Mouse (Mus musculus) left cerebral cortex, adult 2 months (tissue): Measurements from ENCODE around the gene Ubl4b. TPM values are rescaled to one million over a fixed set of nuclear protein-coding genes. Genes with fewer than 3 reads are reported as not detected.
A peak's percentile ranks its signal among the peaks of the same experiment; 100 is the strongest.

Source experiments
- DNase-seq, 2 experiments: peaks; one replicate each; pipeline ENCODE4 v3.0.0; 2021 to 2022; ENCODE audit warnings: low spot score in 2 of 2, mixed read lengths in 1 of 2; ENCODE audit errors: extremely low spot score in 1 of 2
- H3K27ac ChIP-seq: fragments of 200-600 bp; 2 replicates; pipeline ENCODE4 v1.8.1; 2022
- H3K4me3 ChIP-seq: fragments of 200-600 bp; 2 replicates; pipeline ENCODE4 v1.8.1; 2022
- CTCF ChIP-seq: fragments of 200-600 bp; IDR thresholded peaks from 2 replicates; pipeline ENCODE4 v1.8.1; 2022; ENCODE audit warnings: antibody characterized with exemption, mild to moderate bottlenecking, moderate library complexity
- intact Hi-C: fragments of 180-260 bp; cut with DNase I; formaldehyde crosslinking; loops from one replicate; pipeline ENCODE4 v1.15.1; 2025
- total RNA-seq, 2 experiments: library from RNA; stranded (reverse); gene quantifications; 2 replicates each; pipeline ENCODE4 v1.2.3; 2021

Gene Ubl4b
- total RNA-seq, 2 experiments from 2014 or later: 0.33 TPM; not detected in 1

DNA sequence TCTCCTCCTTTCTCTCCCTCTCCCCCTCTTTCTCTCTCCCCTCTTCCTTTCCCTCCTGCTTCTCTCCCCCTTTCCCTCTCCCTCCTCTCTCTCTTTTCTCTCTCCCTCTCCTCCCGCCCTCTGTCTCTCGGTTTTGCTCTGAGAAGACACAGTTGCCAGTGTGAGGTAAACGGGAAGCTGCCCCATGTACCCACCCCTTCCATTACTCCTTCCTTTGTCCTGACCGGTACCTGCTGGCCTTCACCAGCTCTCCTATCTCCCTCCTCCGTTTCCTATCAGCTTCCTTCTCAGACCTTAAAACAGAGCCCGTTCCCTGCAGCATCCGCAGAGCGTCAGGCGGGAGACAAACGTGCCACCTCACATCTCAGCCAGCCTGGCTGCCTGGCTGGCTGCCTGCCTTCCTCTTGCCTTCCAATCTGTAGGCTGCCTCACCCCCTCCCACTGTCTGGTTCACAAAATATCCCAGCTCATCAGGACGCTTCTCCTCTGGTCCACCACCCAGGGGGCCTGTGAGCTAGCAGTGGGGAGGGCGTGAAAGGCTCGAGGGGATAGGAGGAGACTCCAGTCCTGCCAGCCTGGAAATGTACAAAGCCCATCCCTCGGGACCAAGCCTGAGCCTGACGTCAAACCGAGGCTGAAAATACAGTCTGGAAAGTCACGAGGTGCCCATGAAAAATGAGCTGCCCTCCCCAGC, 17.9 kb downstream of the Ubl4b start:
- DNase-seq: peak; percentile 75 to 79
- peak overlapping the region; percentile 89 for H3K27ac ChIP-seq
- TF ChIP-seq CTCF: no peak
- intact Hi-C loops: loop anchor here (1.0 to 2.0 kb wide), 2 partner anchors 19 to 36 kb away; partner anchors contain the start of gene Slc6a17
- H3K4me3 ChIP-seq: peak overlapping the region; percentile 25

DNA sequence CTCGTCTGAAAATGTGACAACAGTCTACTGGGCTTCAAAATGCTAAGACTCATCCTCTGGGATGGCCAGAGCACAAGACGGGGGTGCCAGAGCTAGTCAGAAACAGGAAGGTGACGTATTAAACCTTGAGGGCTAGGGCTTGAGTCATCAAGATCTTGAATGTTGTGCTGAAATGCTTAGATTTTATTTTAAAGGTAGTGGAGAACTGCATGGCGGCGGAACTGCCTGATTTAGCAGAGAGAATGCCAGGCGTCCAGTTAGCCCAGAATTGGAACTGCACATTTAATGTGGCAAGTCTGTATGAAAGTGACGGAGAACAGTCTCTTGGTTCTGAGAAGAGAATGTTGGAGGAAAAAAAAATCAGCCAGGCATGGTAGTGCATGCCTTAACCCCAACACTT, 19.9 kb downstream of the Ubl4b start:
- Histone ChIP-seq H3K4me3 (no peak overlapping the region), H3K27ac (peak overlapping the region; percentile 64)
- TF ChIP-seq CTCF: no peak
- intact Hi-C loops: no loop called here
- no peak for DNase-seq

DNA sequence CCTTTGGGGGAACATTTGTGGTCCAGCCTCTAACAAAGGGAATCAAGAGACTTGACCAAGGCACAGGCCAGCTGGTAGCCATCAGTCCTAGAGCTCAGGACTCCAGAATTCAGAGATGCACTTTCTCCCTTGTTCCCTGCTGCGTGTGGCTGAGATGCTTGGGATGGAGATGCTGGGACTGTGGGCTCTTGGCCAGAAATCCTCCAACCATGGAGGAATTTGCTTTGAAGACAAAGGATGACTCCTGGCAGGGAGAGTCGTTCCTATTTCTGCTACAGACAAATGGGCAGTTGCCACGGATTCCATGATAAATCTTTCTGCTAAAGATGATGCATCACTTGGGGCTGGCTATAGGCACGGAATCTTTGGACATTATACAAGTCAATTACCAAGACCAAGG, 21.3 kb downstream of the Ubl4b start:
- H3K4me3 ChIP-seq: no peak overlapping the region
- TF ChIP-seq CTCF: no peak
- no peak overlapping the region for H3K27ac ChIP-seq
- DNase-seq: no peak
- intact Hi-C loops: no loop called here

DNA sequence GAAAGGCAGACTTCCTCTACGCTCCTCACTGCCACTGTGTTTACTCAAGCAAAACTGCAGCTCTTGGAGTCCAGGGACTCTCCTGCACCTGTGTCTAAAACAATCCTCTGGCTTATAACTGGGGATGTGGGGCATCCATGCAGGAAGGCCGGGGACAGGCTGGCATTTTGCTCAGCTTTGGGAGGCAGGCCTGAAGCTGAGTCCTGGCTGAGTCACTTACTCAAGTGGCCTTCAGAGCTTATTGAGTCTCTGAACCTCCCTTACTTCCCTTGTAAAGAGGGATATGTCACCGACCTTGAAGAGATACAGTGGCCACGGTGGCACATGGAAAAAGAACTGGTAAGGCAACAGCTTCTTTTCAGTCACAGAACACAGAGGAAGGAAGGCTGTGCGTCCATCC, 24.3 kb downstream of the Ubl4b start:
- TF ChIP-seq CTCF: no peak
- no peak overlapping the region for H3K4me3 ChIP-seq
- no peak overlapping the region; the same call in 1 of the 2 replicates for H3K27ac ChIP-seq
- intact Hi-C loops: no loop called here
- no peak for DNase-seq

DNA sequence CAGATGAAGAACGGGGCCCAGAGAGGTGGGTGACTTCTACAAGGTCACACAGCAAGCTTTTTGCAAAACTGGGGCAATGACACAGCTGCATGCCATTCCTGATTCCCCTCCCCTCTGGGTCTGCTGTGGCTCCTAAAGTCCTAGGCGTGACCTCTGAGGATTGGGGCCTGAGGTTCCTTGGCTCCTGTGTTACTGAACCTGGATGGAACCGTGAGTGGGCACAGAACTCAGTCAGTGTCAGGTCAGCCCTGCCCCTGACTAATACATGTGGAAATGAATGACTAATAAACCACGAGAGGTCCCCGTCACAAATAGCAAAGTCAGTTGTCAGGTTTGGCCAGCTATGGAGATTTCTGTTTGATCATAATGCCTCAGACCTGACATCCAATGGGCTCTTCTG, 25.7 kb downstream of the Ubl4b start:
- intact Hi-C loops: no loop called here
- Histone ChIP-seq H3K27ac (peak overlapping the region; percentile 84), H3K4me3 (no peak overlapping the region; the same call in 1 of the 2 replicates)
- no peak for DNase-seq
- TF ChIP-seq CTCF: no peak

DNA sequence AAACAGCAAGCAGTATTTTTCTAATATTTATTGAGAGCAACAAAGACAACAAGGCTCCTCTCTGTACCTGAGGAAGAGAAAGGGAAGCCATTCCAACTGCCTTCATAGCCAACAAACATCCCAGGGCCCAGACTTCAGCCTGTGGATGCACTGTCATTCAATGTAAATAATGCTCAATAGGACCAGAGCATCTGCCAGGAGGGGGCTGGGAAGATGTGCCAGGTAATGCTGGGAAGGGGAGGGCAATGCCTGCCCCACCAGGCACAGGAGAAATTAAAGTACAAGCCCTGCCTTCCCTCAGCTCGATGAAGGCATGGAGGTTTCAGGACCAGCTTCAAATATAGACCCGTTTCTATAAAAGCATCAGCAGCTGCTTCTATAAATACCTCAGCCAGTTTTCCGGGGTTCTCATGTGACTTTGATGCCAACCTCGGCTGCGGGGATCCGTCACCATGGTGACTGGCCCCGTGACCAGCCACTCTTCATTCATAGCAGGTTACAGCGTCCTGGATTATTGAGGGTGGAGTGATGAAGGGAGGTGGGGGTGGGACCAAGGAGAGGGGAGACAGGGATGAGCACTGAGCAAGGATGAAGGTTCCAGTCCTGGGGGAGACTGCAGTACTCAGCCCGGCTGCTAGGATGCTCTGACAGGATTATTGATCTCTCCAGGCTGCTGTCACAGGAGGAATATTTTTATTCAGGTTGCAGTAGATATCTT, 26.3 kb downstream of the Ubl4b start:
- intact Hi-C loops: no loop called here
- Histone ChIP-seq H3K27ac (peak overlapping the region; percentile 84), H3K4me3 (no peak overlapping the region; the same call in 1 of the 2 replicates)
- DNase-seq: peak; percentile 71 to 79
- peak; percentile 10 for TF ChIP-seq CTCF

DNA sequence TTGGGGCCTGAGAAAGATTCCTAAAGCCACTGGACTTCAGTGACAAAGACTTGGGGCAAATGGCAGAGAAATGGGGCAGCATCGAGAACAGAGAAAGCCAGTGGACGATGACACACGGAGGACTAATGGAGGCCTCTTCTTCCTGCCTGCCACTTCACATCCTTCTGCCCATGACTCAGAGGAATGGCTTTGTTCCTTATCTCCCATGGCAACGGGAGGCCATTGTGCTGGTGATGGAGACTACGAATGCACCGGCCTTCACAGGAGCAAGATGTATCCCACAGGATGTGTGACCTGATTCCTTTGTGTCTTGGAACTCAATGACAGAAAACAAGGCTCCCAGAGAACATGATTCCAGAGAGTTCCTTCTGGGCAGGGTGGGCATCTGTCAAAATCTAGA, 30.3 kb downstream of the Ubl4b start:
- no peak for DNase-seq
- H3K27ac ChIP-seq: no peak overlapping the region
- no peak for TF ChIP-seq CTCF
- H3K4me3 ChIP-seq: no peak overlapping the region
- intact Hi-C loops: no loop called here

DNA sequence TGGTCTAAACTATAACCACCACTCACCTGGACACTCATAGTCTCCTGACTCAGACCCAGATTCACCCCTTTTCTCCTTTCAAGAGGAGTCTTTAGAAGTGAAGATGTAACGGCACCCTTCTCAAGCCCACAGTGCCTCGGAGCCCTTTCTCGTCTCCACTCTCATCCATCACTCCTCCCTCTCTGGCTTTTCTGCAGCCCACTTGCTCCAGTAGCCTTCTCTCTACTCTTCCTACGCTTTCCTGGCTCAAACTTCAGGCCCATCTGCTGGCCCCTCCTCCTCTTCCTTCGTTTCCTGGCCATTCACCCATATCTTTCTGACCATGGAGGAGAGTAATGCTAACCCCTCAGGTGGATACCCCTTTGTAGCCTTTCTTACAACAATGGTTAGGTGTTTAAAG, 33.9 kb downstream of the Ubl4b start:
- Histone ChIP-seq H3K4me3 (no peak overlapping the region), H3K27ac (no peak overlapping the region)
- intact Hi-C loops: no loop called here
- no peak for TF ChIP-seq CTCF
- no peak for DNase-seq

DNA sequence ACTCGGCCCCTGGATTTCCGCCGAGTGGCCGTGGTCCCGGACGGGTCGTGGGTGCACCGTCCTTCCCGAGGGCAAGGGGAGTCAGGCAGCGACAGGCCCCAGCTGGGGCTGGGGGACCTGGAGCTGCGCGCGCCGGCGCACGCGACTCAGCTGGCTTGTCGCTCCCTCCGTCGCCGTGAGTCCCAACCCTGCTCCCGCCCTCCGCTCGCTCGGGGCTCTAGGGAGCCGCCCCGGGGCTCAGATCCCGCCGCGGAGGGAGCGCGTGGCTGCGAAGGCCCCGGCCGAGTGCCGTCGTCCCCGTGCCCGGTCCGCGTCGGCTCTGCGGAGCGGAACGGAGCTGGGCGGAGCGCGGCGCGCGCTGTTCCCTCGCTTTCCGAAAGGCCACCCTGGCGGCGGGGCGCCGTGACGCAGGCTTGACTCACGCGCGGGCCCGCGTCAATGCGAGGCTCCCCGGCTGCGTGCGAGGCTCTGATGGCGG, 37.2 kb downstream of the Ubl4b start, which contains the start of gene Slc6a17:
Slc6a17 (minus strand) TSS at position 388 of the 478 bp plus-strand sequence.
- intact Hi-C loops: loop anchor here (1.0 kb wide), 1 partner anchor 20 kb away; no protein-coding TSS in a partner anchor
- peak; percentile 87 to 90 for DNase-seq
- peak within 1 kb of the TSS; percentile 96 for H3K27ac ChIP-seq

DNA sequence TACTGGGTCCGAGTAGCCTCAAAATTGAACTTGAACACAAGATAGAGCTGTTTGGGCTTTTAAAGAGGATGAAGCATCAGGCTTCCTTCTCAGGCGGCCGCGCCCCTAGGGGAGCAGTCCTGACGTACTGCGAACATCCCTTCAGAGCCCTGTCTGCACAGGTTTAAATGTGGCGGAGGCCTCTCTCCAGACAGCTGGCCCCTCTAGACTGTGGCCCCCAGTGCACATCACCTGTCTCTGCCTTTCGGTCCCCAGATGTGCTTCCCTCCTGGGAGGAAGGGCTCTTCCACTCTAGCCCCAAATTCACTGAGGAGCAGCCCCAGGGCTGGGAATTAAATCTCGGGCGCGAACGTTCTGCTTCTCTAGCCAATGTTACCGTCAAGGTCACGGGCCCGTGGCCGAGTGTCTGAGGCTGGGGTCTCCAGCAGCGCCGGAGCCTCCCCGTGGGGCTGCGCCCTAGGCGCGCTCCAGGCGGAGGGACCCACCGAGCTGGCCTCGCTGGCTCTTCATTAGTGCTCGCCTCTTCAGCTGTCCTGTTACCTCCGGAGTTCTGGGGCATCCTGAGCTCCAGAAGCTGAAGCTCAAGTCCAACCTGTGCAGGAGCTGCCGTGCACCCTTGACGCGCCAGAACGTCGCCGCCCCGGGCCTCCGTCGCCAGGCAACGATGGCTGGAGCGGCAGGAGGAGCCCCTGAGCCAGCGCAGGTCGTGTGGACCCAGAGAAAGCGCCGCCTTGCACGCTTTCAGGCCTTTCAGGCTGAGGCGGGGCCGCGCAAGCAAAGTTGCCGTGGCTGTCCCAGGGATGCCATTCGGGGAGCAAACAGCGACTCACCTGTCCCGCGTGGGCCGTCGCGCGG, 37.9 kb downstream of the Ubl4b start:
- Histone ChIP-seq H3K27ac (peak overlapping the region; percentile 96), H3K4me3 (peak overlapping the region; percentile 70)
- intact Hi-C loops: no loop called here
- peak; percentile 52 to 62 for DNase-seq
- no peak; the same call in 1 of the 2 replicates for TF ChIP-seq CTCF

More for the DNA sequence above, 37.2 kb downstream of the Ubl4b start, which contains the start of gene Slc6a17:
- TF ChIP-seq CTCF: peak; percentile 48
- H3K4me3 ChIP-seq: peak within 1 kb of the TSS; percentile 70

DNA sequence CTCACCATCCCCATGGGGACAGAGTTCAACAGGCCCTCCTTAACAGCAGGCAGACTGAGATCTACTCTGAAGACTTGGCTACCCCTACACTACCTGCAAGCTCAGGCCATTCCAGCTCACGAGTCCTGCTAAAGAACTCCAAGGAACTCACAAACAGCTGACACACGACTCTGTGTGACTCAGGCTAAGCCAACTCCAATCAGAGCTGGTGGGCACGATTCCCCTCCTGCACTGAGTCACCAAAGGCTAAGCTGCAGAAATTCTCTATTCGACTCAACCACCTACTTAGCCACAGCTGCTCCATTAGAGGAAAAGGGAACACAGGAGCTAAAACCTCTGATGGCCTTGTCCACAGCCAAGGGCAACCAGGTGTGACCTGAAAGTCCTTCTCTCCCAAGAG, 38.9 kb downstream of the Ubl4b start:
- peak overlapping the region; percentile 96 for H3K27ac ChIP-seq
- TF ChIP-seq CTCF: no peak
- peak in 1 of 2 experiments; percentile 38 for DNase-seq
- intact Hi-C loops: no loop called here
- peak overlapping the region; percentile 70 for H3K4me3 ChIP-seq
